Mouse (Mus musculus): ENCODE data around the gene Gsc. TPM values are rescaled to one million over a fixed set of nuclear protein-coding genes. Genes with fewer than 3 reads are reported as not detected.
A peak's percentile ranks its signal among the peaks of the same experiment; 100 is the strongest.
"Not testable (repeated sequence)": the region's sequence is repeated elsewhere in the genome, so short reads cannot be mapped to it uniquely, and the experiment has no call there.

Gsc gene
- total and polyA plus RNA-seq, 2 experiments from 2014 or later, result 1.4 TPM; not detected in 1

- no peaks in the 10 kb centered on the region for H3K36me3 ChIP-seq (ENCODE audit: insufficient read depth, low read length)
- H3K9me3 ChIP-seq (ENCODE audit: low read length), result no peaks in the 10 kb centered on the region
- ATAC-seq (ENCODE audit: low FRiP score) (no peak), DNase-seq (ENCODE audit: low spot score) (no peak)
- no peak overlapping the region for H3K27ac ChIP-seq (ENCODE audit: low read depth, low read length)
- no peak overlapping the region for H3K9ac ChIP-seq (replicated peaks; ENCODE audit: low read length, poor library complexity, severe bottlenecking)
- no peaks in the 10 kb centered on the region for H3K4me1 ChIP-seq (ENCODE audit: insufficient read depth, low read length)
- H3K4me3 ChIP-seq (ENCODE audit: low read depth, low read length), result no peak overlapping the region
- peak; percentile 68 for TF ChIP-seq CTCF (IDR thresholded peaks at IDR 0.05)
- WGBS, result 30% methylated on average over 13 of the region's 13 CpGs
- no peaks in the 10 kb centered on the region for H3K27me3 ChIP-seq (ENCODE audit: insufficient read depth, low read length)
- no peak overlapping the region for H3K4me2 ChIP-seq (ENCODE audit: low read depth, low read length, poor library complexity, severe bottlenecking)
Measured at GRCm38 (mm10) chr12:104448099-104448498, 25.0 kb downstream of the Gsc start.

GRCm38 (mm10) chr12:104447056-104447455 is 26.1 kb downstream of the Gsc start:
- not testable (repeated sequence) for H3K4me2 ChIP-seq (ENCODE audit: low read depth, low read length, poor library complexity, severe bottlenecking); H3K9me3 ChIP-seq (ENCODE audit: low read length); H3K27ac ChIP-seq (ENCODE audit: low read depth, low read length); H3K4me3 ChIP-seq (ENCODE audit: low read depth, low read length); H3K9ac ChIP-seq (replicated peaks; ENCODE audit: low read length, poor library complexity, severe bottlenecking); H3K27me3 ChIP-seq (ENCODE audit: insufficient read depth, low read length); H3K4me1 ChIP-seq (ENCODE audit: insufficient read depth, low read length); ATAC-seq (ENCODE audit: low FRiP score); H3K36me3 ChIP-seq (ENCODE audit: insufficient read depth, low read length); DNase-seq (ENCODE audit: low spot score)
- 77% methylated on average over 25 of the region's 25 CpGs for WGBS

- no peak for ATAC-seq (ENCODE audit: low FRiP score)
- H3K4me1 ChIP-seq (ENCODE audit: insufficient read depth, low read length), result no peaks in the 10 kb centered on the region
- no peaks in the 10 kb centered on the region for H3K36me3 ChIP-seq (ENCODE audit: insufficient read depth, low read length)
- no peak overlapping the region for H3K27ac ChIP-seq (ENCODE audit: low read depth, low read length)
- no peaks in the 10 kb centered on the region for H3K27me3 ChIP-seq (ENCODE audit: insufficient read depth, low read length)
- DNase-seq (ENCODE audit: low spot score), result no peak
- no peak overlapping the region for H3K9ac ChIP-seq (replicated peaks; ENCODE audit: low read length, poor library complexity, severe bottlenecking)
- TF ChIP-seq CTCF (IDR thresholded peaks at IDR 0.05), result no peak
- no peak overlapping the region for H3K4me3 ChIP-seq (ENCODE audit: low read depth, low read length)
- no peaks in the 10 kb centered on the region for H3K9me3 ChIP-seq (ENCODE audit: low read length)
- H3K4me2 ChIP-seq (ENCODE audit: low read depth, low read length, poor library complexity, severe bottlenecking), result no peak overlapping the region
- 91% methylated on average over 11 of the region's 11 CpGs for WGBS
Measured at GRCm38 (mm10) chr12:104443716-104444115, 29.4 kb downstream of the Gsc start.

- ATAC-seq (ENCODE audit: low FRiP score), result peak; percentile 36; the same call in 1 of the 2 replicates
Measured at GRCm38 (mm10) chr12:104440087-104440760, 32.9 kb downstream of the Gsc start.

GRCm38 (mm10) chr12:104433951-104434735 is 39.0 kb downstream of the Gsc start:
- no peak for TF ChIP-seq CTCF (IDR thresholded peaks at IDR 0.05)
- H3K27ac ChIP-seq (ENCODE audit: low read depth, low read length), result no peak overlapping the region
- no peak overlapping the region for H3K4me3 ChIP-seq (ENCODE audit: low read depth, low read length)
- H3K9ac ChIP-seq (replicated peaks; ENCODE audit: low read length, poor library complexity, severe bottlenecking), result no peak overlapping the region
- 65% methylated on average over 20 of the region's 20 CpGs for WGBS
- no peaks in the 10 kb centered on the region for H3K4me1 ChIP-seq (ENCODE audit: insufficient read depth, low read length)
- H3K9me3 ChIP-seq (ENCODE audit: low read length), result no peaks in the 10 kb centered on the region
- H3K4me2 ChIP-seq (ENCODE audit: low read depth, low read length, poor library complexity, severe bottlenecking), result no peak overlapping the region; the same call in 1 of the 2 replicates
- H3K27me3 ChIP-seq (ENCODE audit: insufficient read depth, low read length), result no peaks in the 10 kb centered on the region
- no peaks in the 10 kb centered on the region for H3K36me3 ChIP-seq (ENCODE audit: insufficient read depth, low read length)
- ATAC-seq (ENCODE audit: low FRiP score) (peak; percentile 42; the same call in 1 of the 2 replicates), DNase-seq (ENCODE audit: low spot score) (no peak)

More at GRCm38 (mm10) chr12:104440087-104440760, 32.9 kb downstream of the Gsc start:
- Histone ChIP-seq H3K27me3 (ENCODE audit: insufficient read depth, low read length) (no peaks in the 10 kb centered on the region), H3K4me3 (ENCODE audit: low read depth, low read length) (no peak overlapping the region), H3K9ac (replicated peaks; ENCODE audit: low read length, poor library complexity, severe bottlenecking) (no peak overlapping the region), H3K27ac (ENCODE audit: low read depth, low read length) (no peak overlapping the region), H3K36me3 (ENCODE audit: insufficient read depth, low read length) (no peaks in the 10 kb centered on the region), H3K9me3 (ENCODE audit: low read length) (no peaks in the 10 kb centered on the region), H3K4me1 (ENCODE audit: insufficient read depth, low read length) (no peaks in the 10 kb centered on the region), H3K4me2 (ENCODE audit: low read depth, low read length, poor library complexity, severe bottlenecking) (no peak overlapping the region)
- TF ChIP-seq CTCF (IDR thresholded peaks at IDR 0.05), result peak; percentile 98
- peak; percentile 85 for DNase-seq (ENCODE audit: low spot score)
- 12% methylated on average over 22 of the region's 22 CpGs for WGBS

- no peaks in the 10 kb centered on the region for H3K27me3 ChIP-seq (ENCODE audit: insufficient read depth, low read length)
- ATAC-seq (ENCODE audit: low FRiP score), result no peak
- H3K27ac ChIP-seq (ENCODE audit: low read depth, low read length), result no peak overlapping the region
- H3K36me3 ChIP-seq (ENCODE audit: insufficient read depth, low read length), result no peaks in the 10 kb centered on the region
- H3K9me3 ChIP-seq (ENCODE audit: low read length), result no peaks in the 10 kb centered on the region
- WGBS, result 26% methylated on average over 7 of the region's 7 CpGs
- H3K4me2 ChIP-seq (ENCODE audit: low read depth, low read length, poor library complexity, severe bottlenecking), result no peak overlapping the region
- no peaks in the 10 kb centered on the region for H3K4me1 ChIP-seq (ENCODE audit: insufficient read depth, low read length)
- TF ChIP-seq CTCF (IDR thresholded peaks at IDR 0.05), result no peak
- H3K9ac ChIP-seq (replicated peaks; ENCODE audit: low read length, poor library complexity, severe bottlenecking), result no peak overlapping the region
- no peak overlapping the region for H3K4me3 ChIP-seq (ENCODE audit: low read depth, low read length)
- DNase-seq (ENCODE audit: low spot score), result no peak
Measured at GRCm38 (mm10) chr12:104433214-104433613, 39.9 kb downstream of the Gsc start.
